Mouse (Mus musculus) CH12.LX (cell line): ENCODE results near the gene Pygm. TPM values are rescaled to one million over a fixed set of nuclear protein-coding genes. Genes with fewer than 3 reads are reported as not detected.
A peak's percentile ranks its signal among the peaks of the same experiment; 100 is the strongest.

ENCODE experiments used
- DNase-seq: peaks from one replicate; pipeline ENCODE4 v3.0.0-alpha.2; 2013; ENCODE audit errors: extremely low read depth
- H3K27ac ChIP-seq: 2 replicates; pipeline ENCODE4 v1.5.1; 2012; ENCODE audit warnings: low read depth, mild to moderate bottlenecking, control low read depth, moderate library complexity; ENCODE audit not compliant: insufficient read depth
- H3K27me3 ChIP-seq: replicated peaks from 2 replicates; pipeline ENCODE3; 2012; ENCODE audit warnings: inconsistent platforms
- H3K36me3 ChIP-seq, 2 experiments: replicated peaks in 1 of 2; 2 replicates each; pipeline versions ENCODE3 to v1.6.1; 2012; ENCODE audit warnings: inconsistent platforms in 1 of 2, low read length in 1 of 2, mild to moderate bottlenecking in 1 of 2, mixed read lengths in 1 of 2, moderate library complexity in 1 of 2; ENCODE audit not compliant: control insufficient read depth in 1 of 2, insufficient read depth in 1 of 2
- H3K4me1 ChIP-seq, 2 experiments: 2 replicates each; pipeline ENCODE4 v1.6.1; 2012; ENCODE audit warnings: inconsistent platforms in 1 of 2, moderate library complexity in 1 of 2; ENCODE audit not compliant: insufficient read depth in 2 of 2, control insufficient read depth in 1 of 2
- H3K4me2 ChIP-seq: 2 replicates; pipeline ENCODE4 v1.6.1; 2012; ENCODE audit warnings: low read depth, mild to moderate bottlenecking, control low read depth; ENCODE audit not compliant: poor library complexity, insufficient read depth, severe bottlenecking
- H3K4me3 ChIP-seq, 3 experiments: fragments of 150-350 bp in 1 of 3; sonication (generic) in 1 of 3; replicated peaks in 1 of 3; 2 replicates each; pipeline versions ENCODE3 to v1.5.1; 2011 to 2012; ENCODE audit warnings: low read depth in 2 of 3, low read length in 2 of 3, mild to moderate bottlenecking in 2 of 3, moderate library complexity in 2 of 3, control low read depth in 1 of 3, improper control_type of control experiment in 1 of 3, inconsistent platforms in 1 of 3, mixed read lengths in 1 of 3; ENCODE audit not compliant: poor library complexity in 1 of 3
- H3K79me2 ChIP-seq: replicated peaks from 2 replicates; pipeline ENCODE4 v1.6.1; 2012; ENCODE audit warnings: mild to moderate bottlenecking, moderate library complexity; ENCODE audit not compliant: control insufficient read depth, poor library complexity, insufficient read depth, severe bottlenecking; ENCODE audit errors: extremely low read depth
- H3K9ac ChIP-seq: 2 replicates; pipeline ENCODE4 v1.6.1; 2012; ENCODE audit warnings: low read depth, mild to moderate bottlenecking, control low read depth, moderate library complexity; ENCODE audit not compliant: insufficient read depth
- H3K9me3 ChIP-seq: replicated peaks from 2 replicates; pipeline ENCODE3; 2012; ENCODE audit warnings: low read length, inconsistent platforms, mixed read lengths
- BHLHE40 ChIP-seq: IDR thresholded peaks from 2 replicates; pipeline ENCODE4 v1.6.1; 2011; ENCODE audit warnings: mild to moderate bottlenecking, low read depth, low read length, improper control_type of control experiment
- CTCF ChIP-seq, 2 experiments: IDR thresholded peaks in 1 of 2; conservative IDR thresholded peaks in 1 of 2; 2 replicates each; pipeline ENCODE4 v1.5.1; 2011 to 2012; ENCODE audit warnings: low read depth in 2 of 2, low read length in 2 of 2, improper control_type of control experiment in 1 of 2, inconsistent platforms in 1 of 2, mild to moderate bottlenecking in 1 of 2, moderate library complexity in 1 of 2
- ELF1 ChIP-seq: IDR thresholded peaks from 2 replicates; pipeline ENCODE4 v1.6.1; 2014; ENCODE audit warnings: low read depth, mild to moderate bottlenecking, inconsistent platforms, low read length, improper control_type of control experiment
- ETS1 ChIP-seq: conservative IDR thresholded peaks from 2 replicates; pipeline ENCODE4 v1.6.1; 2012; ENCODE audit warnings: low read depth, mild to moderate bottlenecking, inconsistent platforms, low read length, improper control_type of control experiment, moderate library complexity
- MAZ ChIP-seq: IDR thresholded peaks from 2 replicates; pipeline ENCODE4 v1.6.1; 2012; ENCODE audit warnings: low read depth, mild to moderate bottlenecking, inconsistent platforms, low read length, improper control_type of control experiment, moderate library complexity
- NRF1 ChIP-seq: IDR thresholded peaks from 2 replicates; pipeline ENCODE4 v1.6.1; 2014; ENCODE audit warnings: low read depth, mild to moderate bottlenecking, inconsistent platforms, low read length, improper control_type of control experiment, moderate library complexity
- PAX5 ChIP-seq: IDR thresholded peaks from 2 replicates; pipeline ENCODE4 v1.6.1; 2012; ENCODE audit warnings: low read length, inconsistent platforms, mixed read lengths
- POLR2A ChIP-seq: IDR thresholded peaks from 2 replicates; pipeline ENCODE4 v1.6.1; 2011; ENCODE audit warnings: low read depth, mild to moderate bottlenecking, improper control_type of control experiment, low read length
- RAD21 ChIP-seq: IDR thresholded peaks from 2 replicates; pipeline ENCODE4 v1.6.1; 2011; ENCODE audit warnings: low read depth, mild to moderate bottlenecking, low read length, improper control_type of control experiment, moderate library complexity
- RCOR1 ChIP-seq: conservative IDR thresholded peaks from 2 replicates; pipeline ENCODE4 v1.6.1; 2012; ENCODE audit warnings: low read depth, mild to moderate bottlenecking, inconsistent platforms, low read length, improper control_type of control experiment
- SIN3A ChIP-seq: IDR thresholded peaks from 2 replicates; pipeline ENCODE4 v1.6.1; 2012; ENCODE audit warnings: low read length, improper control_type of control experiment, inconsistent platforms
- SMC3 ChIP-seq: IDR thresholded peaks from 2 replicates; pipeline ENCODE4 v1.6.1; 2011; ENCODE audit warnings: low read depth, low read length, improper control_type of control experiment
- dilution Hi-C: fragments of 300-500 bp; cut with MboI; formaldehyde crosslinking; loops from 2 replicates; pipeline ENCODE4 v1.14.3; 2020; ENCODE audit warnings: low sequenced_read_pairs; ENCODE audit not compliant: extremely low pct_unique_long_range_greater_than_20kb, extremely low pct_ligation_motif_present
- in situ Hi-C: fragments of 300-500 bp; cut with MboI; formaldehyde crosslinking; loops from 3 replicates; pipeline ENCODE4 v1.14.3; 2019; ENCODE audit warnings: low sequenced_read_pairs, low pct_ligation_motif_present, low pct_unique_long_range_greater_than_20kb, mixed read lengths
- polyA plus RNA-seq: library from polyadenylated mRNA; unstranded; fragments of >175 nt; gene quantifications from 2 replicates; pipeline ENCODE4 v1.2.1, GENCODE M21; 2012; ENCODE audit warnings: low read depth; ENCODE audit not compliant: insufficient read length
- total RNA-seq, 2 experiments: library from RNA; depleted of rRNA; stranded (reverse); fragments of 300-350 nt in 1 of 2; fragments of >200 nt in 1 of 2; gene quantifications; 2 replicates each; pipeline ENCODE4 v1.2.3; 2012 to 2014

Gene Pygm
- total and polyA plus RNA-seq, 3 experiments, result 0.32 to 2.0 (median 0.47) TPM

DNA sequence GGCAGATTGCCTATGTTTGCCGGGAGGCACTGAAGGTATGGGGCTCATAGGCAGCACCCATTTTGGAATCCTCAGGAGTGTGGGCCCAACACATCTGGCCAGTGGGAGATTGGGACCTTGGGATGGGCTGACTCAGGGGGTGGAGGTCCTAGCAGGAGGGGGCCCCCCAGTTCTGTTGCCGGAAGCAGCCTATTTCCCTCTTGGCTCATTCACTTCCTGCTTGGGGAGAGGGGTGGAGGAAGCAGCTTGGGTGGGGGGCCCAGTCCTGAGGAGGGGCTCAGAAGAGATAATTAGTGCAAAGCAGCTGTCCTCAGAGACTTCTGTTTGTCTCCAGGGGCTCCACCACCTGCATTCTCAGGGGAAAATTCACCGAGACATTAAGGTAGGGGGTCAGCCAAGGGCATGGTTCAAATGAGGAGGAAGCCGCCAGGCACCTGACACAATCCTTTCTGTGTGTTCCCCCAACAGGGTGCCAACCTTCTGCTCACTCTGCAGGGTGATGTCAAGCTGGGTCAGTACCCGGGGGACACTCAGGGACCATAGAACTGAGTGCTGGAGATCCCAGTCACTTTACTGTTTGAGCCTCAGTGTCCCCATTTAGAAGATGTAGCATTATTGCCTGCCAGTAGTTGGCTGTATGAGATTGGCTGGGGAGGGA is 41.8 kb upstream of the Pygm start:
- dilution Hi-C loops (no loop called here), in situ Hi-C loops (no loop called here)
- Histone ChIP-seq H3K27ac (peak overlapping the region; percentile 77; the same call in 1 of the 2 replicates), H3K79me2 (peaks cover 16% of the 10 kb centered on the region; the same call in 1 of the 2 replicates), H3K9me3 (no peaks in the 10 kb centered on the region), H3K4me1 (peaks cover 34 to 72% of the 10 kb centered on the region in 2 experiments), H3K4me3 (peak overlapping the region; percentile 75 to 96 (median 90)), H3K36me3 (peaks cover 63 to 75% of the 10 kb centered on the region in 2 experiments), H3K4me2 (peak overlapping the region; percentile 90), H3K27me3 (no peaks in the 10 kb centered on the region), H3K9ac (peak overlapping the region; percentile 81)
- DNase-seq, result no peak
- 0 out of 2 replicates have a peak, but pooled peaks have one; percentile 11 for TF ChIP-seq NRF1
- TF ChIP-seq ETS1, result 0 out of 2 replicates have a peak, but pooled peaks have one; percentile 25
- TF ChIP-seq ELF1, result peak; percentile 88
- TF ChIP-seq BHLHE40, result no peak

DNA sequence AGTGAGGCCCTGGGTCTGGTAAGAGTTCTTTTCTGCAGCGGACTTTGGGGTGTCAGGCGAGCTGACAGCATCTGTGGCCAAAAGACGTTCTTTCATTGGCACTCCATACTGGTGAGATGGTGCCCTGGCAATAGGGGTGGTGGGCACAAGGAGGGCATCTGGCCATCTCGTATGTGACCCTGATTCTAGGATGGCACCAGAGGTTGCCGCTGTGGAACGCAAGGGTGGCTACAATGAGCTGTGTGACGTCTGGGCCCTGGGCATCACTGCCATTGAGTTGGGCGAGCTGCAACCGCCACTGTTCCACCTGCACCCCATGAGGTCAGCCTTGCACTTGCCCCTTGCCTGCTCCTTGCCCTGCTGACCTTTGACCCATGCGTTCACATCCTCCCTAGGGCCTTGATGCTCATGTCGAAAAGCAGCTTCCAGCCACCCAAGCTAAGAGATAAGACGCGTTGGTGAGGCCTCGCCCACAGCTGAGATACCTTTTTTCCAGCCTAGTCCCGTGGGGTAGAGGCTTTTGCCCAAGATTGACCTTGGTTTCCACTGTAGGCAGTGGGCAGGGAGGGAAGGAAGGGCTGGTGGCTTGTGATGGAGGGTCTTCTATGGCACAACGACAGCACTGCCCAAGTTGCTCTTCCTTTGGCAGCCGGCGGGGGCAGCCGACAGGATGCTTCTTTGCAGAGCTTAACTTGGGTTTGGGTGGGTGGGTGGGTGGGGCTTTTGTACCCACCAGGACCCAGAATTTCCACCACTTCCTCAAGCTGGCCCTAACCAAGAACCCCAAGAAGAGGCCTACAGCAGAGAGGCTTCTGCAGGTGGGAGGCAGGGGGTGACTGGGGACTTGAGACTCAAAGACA is 40.9 kb upstream of the Pygm start:
- no peak for TF ChIP-seq PAX5
- TF ChIP-seq CTCF (conservative IDR thresholded peaks at IDR 0.05 in 1 of 2, IDR thresholded peaks at IDR 0.05 in 1 of 2; ENCODE audit: low read depth in 2 of 2, low read length in 2 of 2), result peak in 1 of 2 experiments; percentile 11; a peak in 1 of 4 replicates
- TF ChIP-seq RCOR1, result no peak
- Histone ChIP-seq H3K27ac (peak overlapping the region; percentile 77; the same call in 1 of the 2 replicates), H3K4me2 (0 out of 2 replicates have a peak overlapping the region, but pooled peaks have one; percentile 90), H3K36me3 (peaks cover 63 to 73% of the 10 kb centered on the region in 2 experiments), H3K9me3 (no peaks in the 10 kb centered on the region), H3K27me3 (no peaks in the 10 kb centered on the region), H3K4me1 (peaks cover 28 to 72% of the 10 kb centered on the region in 2 experiments), H3K79me2 (peaks cover 16% of the 10 kb centered on the region), H3K9ac (peak overlapping the region; percentile 81; the same call in 1 of the 2 replicates), H3K4me3 (peak overlapping the region in 2 of 3 experiments; percentile 22 to 75)
- DNase-seq, result no peak
- dilution Hi-C loops, result no loop called here
- in situ Hi-C loops, result no loop called here

DNA sequence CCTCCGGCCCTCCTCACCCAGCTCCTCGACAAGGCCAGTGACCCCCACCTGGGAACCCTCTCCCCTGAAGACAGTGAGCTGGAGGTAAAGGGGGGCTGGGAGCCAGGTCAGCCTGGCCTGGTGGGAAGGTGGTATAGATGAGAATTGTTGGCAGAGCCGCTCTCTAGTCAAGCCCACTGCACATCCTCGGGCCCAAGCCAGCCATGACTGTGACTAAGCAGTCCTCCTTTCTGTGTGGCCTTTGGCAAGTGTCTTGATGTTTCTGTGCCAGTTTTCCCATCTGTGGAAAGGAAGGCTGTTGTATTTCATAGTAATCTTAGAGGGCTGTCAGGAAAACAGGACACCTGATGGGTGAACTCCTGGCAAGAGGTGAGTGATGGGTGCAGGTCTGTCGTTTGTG is 40.2 kb upstream of the Pygm start:
- peaks cover 10% of the 10 kb centered on the region; the same call in 1 of the 2 replicates for H3K79me2 ChIP-seq
- no peak overlapping the region for H3K27ac ChIP-seq
- no peak overlapping the region for H3K4me2 ChIP-seq
- H3K4me3 ChIP-seq, result no peak overlapping the region
- no peak for DNase-seq
- peaks cover 62 to 73% of the 10 kb centered on the region in 2 experiments for H3K36me3 ChIP-seq
- TF ChIP-seq CTCF (conservative IDR thresholded peaks at IDR 0.05 in 1 of 2, IDR thresholded peaks at IDR 0.05 in 1 of 2; ENCODE audit: low read depth in 2 of 2, low read length in 2 of 2), result no peak
- no peak for TF ChIP-seq MAZ
- TF ChIP-seq SIN3A, result no peak
- no peak for TF ChIP-seq RAD21
- no peak for TF ChIP-seq SMC3
- TF ChIP-seq POLR2A, result no peak
- TF ChIP-seq, all 38 proteins: peak for 0
- H3K27me3 ChIP-seq, result no peaks in the 10 kb centered on the region
- dilution Hi-C loops (no loop called here), in situ Hi-C loops (no loop called here)
- no peaks in the 10 kb centered on the region for H3K9me3 ChIP-seq
- H3K9ac ChIP-seq, result no peak overlapping the region
- H3K4me1 ChIP-seq, result peaks cover 25 to 72% of the 10 kb centered on the region in 2 experiments
